Mouse (Mus musculus) cortical plate, adult 2 months (tissue): ENCODE results near the gene Olfr596. TPM values are rescaled to one million over a fixed set of nuclear protein-coding genes. Genes with fewer than 3 reads are reported as not detected.
"Not testable (repeated sequence)": the region's sequence is repeated elsewhere in the genome, so short reads cannot be mapped to it uniquely, and the experiment has no call there.

Experiments used
- H3K27ac ChIP-seq: fragments of 200-500 bp; 2 replicates; pipeline ENCODE4 v1.5.1; 2012; ENCODE audit warnings: low read length, control low read depth, inconsistent platforms; ENCODE audit not compliant: insufficient read depth
- H3K4me1 ChIP-seq: fragments of 200-500 bp; 2 replicates; pipeline ENCODE4 v1.6.1; 2011; ENCODE audit warnings: low read length; ENCODE audit not compliant: control insufficient read depth, insufficient read depth
- H3K4me3 ChIP-seq: fragments of 200-500 bp; 2 replicates; pipeline ENCODE4 v1.5.1; 2011; ENCODE audit warnings: mild to moderate bottlenecking, low read length, control low read depth; ENCODE audit not compliant: insufficient read depth
- CTCF ChIP-seq: fragments of 200-500 bp; IDR thresholded peaks from 2 replicates; pipeline ENCODE4 v1.5.1; 2011; ENCODE audit warnings: mild to moderate bottlenecking, control low read depth, low read length; ENCODE audit not compliant: insufficient read depth; ENCODE audit errors: extremely low read depth
- POLR2A ChIP-seq: fragments of 200-500 bp; IDR thresholded peaks from 2 replicates; pipeline ENCODE4 v1.6.1; 2011; ENCODE audit warnings: mild to moderate bottlenecking, low read length, control low read depth; ENCODE audit not compliant: insufficient read depth; ENCODE audit errors: extremely low read depth
- polyA plus RNA-seq: library from polyadenylated mRNA; depleted of rRNA; stranded (reverse); fragments of >200 nt; gene quantifications from 2 replicates; pipeline ENCODE4 v1.2.3, GENCODE M21; 2012; rRNA removed

The Olfr596 gene
- polyA plus RNA-seq: not detected in 2 replicates

DNA sequence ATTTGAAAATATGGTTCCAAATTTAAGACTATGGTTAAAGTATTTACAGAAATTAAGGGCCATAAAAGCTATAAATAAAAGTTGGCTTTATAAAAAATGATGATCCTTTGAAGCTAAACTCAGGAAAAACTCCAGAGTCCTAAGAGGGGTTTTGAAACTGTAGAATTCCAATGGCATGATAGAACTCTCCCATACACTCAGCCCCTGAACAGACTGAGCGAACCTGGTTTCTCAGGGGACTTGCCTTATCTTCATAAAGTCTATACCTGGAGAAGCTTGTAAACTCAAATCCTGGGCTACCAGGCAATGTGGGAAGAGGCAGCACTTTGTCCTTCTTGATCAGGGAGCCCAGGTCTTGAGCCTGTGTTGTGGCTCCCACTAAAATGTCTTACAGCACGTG, at the start of gene Olfr596:
Gene Olfr596 (plus strand): TSS at position 301 of the 400 bp plus-strand sequence.
- H3K4me3 ChIP-seq, H3K4me1 ChIP-seq, H3K27ac ChIP-seq: not testable (repeated sequence)

DNA sequence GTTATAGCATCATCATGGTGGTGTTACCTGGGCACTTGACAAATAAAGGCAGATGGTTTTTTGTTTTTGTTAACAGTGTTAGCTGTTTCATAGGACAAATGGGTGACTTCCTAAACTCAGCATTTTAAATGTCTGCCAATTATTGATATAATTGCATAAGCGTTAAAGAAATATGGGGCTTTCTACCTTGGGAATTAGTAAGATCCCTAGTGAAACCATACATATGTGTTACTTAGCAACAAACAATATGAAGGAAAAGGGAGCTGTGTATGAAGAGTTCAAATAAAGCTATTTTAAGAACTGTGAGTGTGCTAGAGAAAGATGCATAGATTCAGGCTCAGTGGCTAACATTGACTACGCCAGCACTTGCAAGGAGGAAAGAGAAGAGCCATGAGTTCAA, 10.6 kb downstream of the Olfr596 start, which contains the start of gene Olfr597:
Gene Olfr597 (plus strand): TSS at position 301 of the 400 bp plus-strand sequence.
- not testable (repeated sequence) for H3K4me1 ChIP-seq, H3K27ac ChIP-seq, H3K4me3 ChIP-seq

GRCm38 (mm10) chr7:103323268-103323667, 17.8 kb downstream of the Olfr596 start, which contains the start of gene Olfr598:
Gene Olfr598, plus strand, starts transcription at chr7:103323568.
- no peak for TF ChIP-seq POLR2A
- no peak for TF ChIP-seq CTCF
- H3K4me3 ChIP-seq: no peak within 1 kb of the TSS
- no peaks in the 10 kb centered on the region for H3K4me1 ChIP-seq
- no peak within 1 kb of the TSS for H3K27ac ChIP-seq

- TF ChIP-seq POLR2A (no peak), CTCF (no peak)
- H3K4me3 ChIP-seq: no peak within 1 kb of the TSS
- H3K27ac ChIP-seq: no peak within 1 kb of the TSS
- no peaks in the 10 kb centered on the region for H3K4me1 ChIP-seq
These were observed 30.2 kb downstream of the Olfr596 start, which contains the start of gene Olfr599 for GRCm38 (mm10) chr7:103335617-103336016. Gene Olfr599, plus strand, starts transcription at chr7:103335917.

DNA sequence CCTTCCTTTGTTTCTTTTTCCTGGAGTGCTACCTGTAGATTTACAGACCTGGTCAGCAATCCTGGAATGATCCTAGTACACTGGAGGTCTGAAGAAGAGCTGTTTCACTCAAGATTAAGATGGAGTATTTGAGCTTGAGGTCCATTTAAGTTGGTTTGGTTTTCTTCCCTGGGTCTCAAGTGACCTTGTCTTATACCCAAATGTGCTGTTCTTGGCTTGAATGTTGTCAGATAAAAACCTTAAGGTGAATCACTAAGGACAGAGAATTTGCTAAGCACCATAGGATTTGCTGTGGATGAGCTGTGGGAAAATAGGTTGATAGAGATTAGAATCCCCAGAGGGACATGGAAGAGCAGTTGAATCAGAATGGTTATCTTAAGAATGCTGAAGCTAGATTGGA, 44.1 kb downstream of the Olfr596 start, which contains the start of gene Olfr600:
Gene Olfr600 (minus strand): TSS at position 101 of the 400 bp plus-strand sequence.
- no peak for TF ChIP-seq CTCF
- no peak for TF ChIP-seq POLR2A
- Histone ChIP-seq H3K4me1 (no peaks in the 10 kb centered on the region), H3K27ac (no peak within 1 kb of the TSS), H3K4me3 (no peak within 1 kb of the TSS)

Other genes starting within 250 kb of the Olfr596 start
- gene Olfr584, start 223.8 kb upstream of the Olfr596 start, polyA plus RNA-seq: not detected in 2 replicates
- gene Olfr585, start 207.9 kb upstream of the Olfr596 start, polyA plus RNA-seq: not detected in 2 replicates
- gene Olfr586, start 180.0 kb upstream of the Olfr596 start, polyA plus RNA-seq: not detected in 2 replicates
- gene Olfr588-ps1, start 164.8 kb upstream of the Olfr596 start, polyA plus RNA-seq: not detected in 2 replicates
- gene Olfr589, start 149.3 kb upstream of the Olfr596 start, polyA plus RNA-seq: not detected in 2 replicates
- not detected in 2 replicates for gene Olfr591, start 127.3 kb upstream of the Olfr596 start, polyA plus RNA-seq
- not detected in 2 replicates for gene Olfr592, start 120.8 kb upstream of the Olfr596 start, polyA plus RNA-seq
- not detected in 2 replicates for gene Olfr593, start 93.8 kb upstream of the Olfr596 start, polyA plus RNA-seq
- not detected in 2 replicates for gene Olfr594, start 88.7 kb upstream of the Olfr596 start, polyA plus RNA-seq
- gene Usp17ld, start 53.1 kb upstream of the Olfr596 start, polyA plus RNA-seq: not detected in 2 replicates
- not detected in 2 replicates for gene Olfr597, start 10.7 kb downstream of the Olfr596 start, polyA plus RNA-seq
- gene Olfr598, start 17.9 kb downstream of the Olfr596 start, polyA plus RNA-seq: not detected in 2 replicates
- gene Olfr599, start 30.3 kb downstream of the Olfr596 start, polyA plus RNA-seq: not detected in 2 replicates
- not detected in 2 replicates for gene Olfr600, start 44.0 kb downstream of the Olfr596 start, polyA plus RNA-seq
- gene Olfr601, start 57.0 kb downstream of the Olfr596 start, polyA plus RNA-seq: not detected in 2 replicates
- not detected in 2 replicates for gene Olfr603, start 80.5 kb downstream of the Olfr596 start, polyA plus RNA-seq
- gene Usp17lc, start 109.4 kb downstream of the Olfr596 start, polyA plus RNA-seq: not detected in 2 replicates
- not detected in 2 replicates for gene Olfr605, start 139.8 kb downstream of the Olfr596 start, polyA plus RNA-seq
- not detected in 2 replicates for gene Olfr606, start 143.4 kb downstream of the Olfr596 start, polyA plus RNA-seq
- not detected in 2 replicates for gene Olfr607, start 158.5 kb downstream of the Olfr596 start, polyA plus RNA-seq
- gene Olfr608, start 164.2 kb downstream of the Olfr596 start, polyA plus RNA-seq: not detected in 2 replicates
- gene Olfr609, start 192.4 kb downstream of the Olfr596 start, polyA plus RNA-seq: not detected in 2 replicates
- gene Olfr610, start 206.5 kb downstream of the Olfr596 start, polyA plus RNA-seq: not detected in 2 replicates
- not detected in 2 replicates for gene Olfr611, start 215.2 kb downstream of the Olfr596 start, polyA plus RNA-seq
- gene Olfr612, start 237.1 kb downstream of the Olfr596 start, polyA plus RNA-seq: not detected in 2 replicates
- not detected in 2 replicates for gene Olfr613, start 242.4 kb downstream of the Olfr596 start, polyA plus RNA-seq